Mouse (Mus musculus): ENCODE data around the gene Krt6b.

DNA sequence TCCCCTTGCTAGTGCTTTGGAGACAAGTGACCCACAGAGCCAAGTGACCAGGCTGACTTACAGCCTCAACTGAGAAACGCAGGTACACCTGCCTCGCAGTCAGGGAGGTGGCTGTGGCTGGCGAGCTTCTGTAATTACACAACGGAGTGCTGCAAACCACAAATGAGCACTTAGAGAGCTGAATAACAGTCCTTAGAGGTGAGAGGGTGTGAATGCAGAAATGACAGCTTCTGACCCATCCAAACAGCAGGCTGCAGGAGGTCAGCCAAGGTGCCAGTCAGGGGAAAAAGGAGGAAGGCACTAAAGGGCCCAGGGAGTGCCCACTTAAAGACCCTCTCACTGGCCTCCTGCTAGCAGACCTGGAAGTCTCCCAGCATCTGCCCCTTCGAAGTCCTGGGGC, 44.6 kb upstream of the Krt6b start:
- TF ChIP-seq CTCF (IDR thresholded peaks at IDR 0.05; ENCODE audit: low read depth, low read length): no peak
- no peak for TF ChIP-seq GATA1 (IDR thresholded peaks at IDR 0.05; ENCODE audit: borderline replicate concordance, low read length)
- no peak for TF ChIP-seq TAL1 (conservative IDR thresholded peaks at IDR 0.05; ENCODE audit: low read depth, low read length)
- no peak for TF ChIP-seq GATA2 (IDR thresholded peaks at IDR 0.05; ENCODE audit: borderline replicate concordance, low read depth, low read length)
- no peak for TF ChIP-seq POLR2AphosphoS5 (IDR thresholded peaks at IDR 0.05; ENCODE audit: insufficient replicate concordance, low read depth, low read length)
